Mouse (Mus musculus) NIH3T3 (cell line): Measurements from ENCODE around the gene Dctn3.
"Not testable (repeated sequence)": the region's sequence is repeated elsewhere in the genome, so short reads cannot be mapped to it uniquely, and the experiment has no call there.

Experiments
- DNase-seq: peaks from one replicate; pipeline ENCODE4 v3.0.0-alpha.2; 2012; ENCODE audit warnings: low read depth

Gene Dctn3

GRCm38 (mm10) chr4:41722918-41723351 lies at the start of gene Dctn3:
Dctn3 (minus strand) TSS chr4:41723170.
- peak; percentile 94 for DNase-seq

GRCm38 (mm10) chr4:41767301-41767700 lies 44.3 kb upstream of the Dctn3 start:
- DNase-seq = not testable (repeated sequence)

GRCm38 (mm10) chr4:41763176-41763575 lies 40.2 kb upstream of the Dctn3 start:
- DNase-seq = not testable (repeated sequence)

- DNase-seq = peak; percentile 97
These were observed 39.7 kb upstream of the Dctn3 start for GRCm38 (mm10) chr4:41762688-41763114.

GRCm38 (mm10) chr4:41762099-41762687 lies 39.2 kb upstream of the Dctn3 start:
- DNase-seq = peak; percentile 67

GRCm38 (mm10) chr4:41761680-41762079 lies 38.7 kb upstream of the Dctn3 start:
- peak; percentile 53 for DNase-seq

- DNase-seq = no peak
These were observed 37.9 kb upstream of the Dctn3 start for GRCm38 (mm10) chr4:41760911-41761310.

- DNase-seq = peak; percentile 93
These were observed 37.3 kb upstream of the Dctn3 start for GRCm38 (mm10) chr4:41760288-41760721.

GRCm38 (mm10) chr4:41759656-41760287 lies 36.8 kb upstream of the Dctn3 start:
- no peak for DNase-seq

- no peak for DNase-seq
These were observed 36.2 kb upstream of the Dctn3 start for GRCm38 (mm10) chr4:41759206-41759605.

GRCm38 (mm10) chr4:41758701-41759100 lies 35.7 kb upstream of the Dctn3 start:
- DNase-seq = no peak

GRCm38 (mm10) chr4:41758021-41758420 lies 35.1 kb upstream of the Dctn3 start:
- DNase-seq = no peak

- no peak for DNase-seq
These were observed 34.4 kb upstream of the Dctn3 start for GRCm38 (mm10) chr4:41757321-41757720.

GRCm38 (mm10) chr4:41756440-41756839 lies 33.5 kb upstream of the Dctn3 start:
- DNase-seq = no peak

- DNase-seq = peak; percentile 91
These were observed 32.7 kb upstream of the Dctn3 start, which contains the start of gene Sigmar1 for GRCm38 (mm10) chr4:41755338-41756305. Sigmar1 (minus strand) TSS chr4:41756157.

- DNase-seq = peak; percentile 63
These were observed 31.9 kb upstream of the Dctn3 start, which contains the start of gene Galt for GRCm38 (mm10) chr4:41754797-41755337. Galt (plus strand) TSS chr4:41755228.

GRCm38 (mm10) chr4:41745021-41745420 lies 22.1 kb upstream of the Dctn3 start:
- no peak for DNase-seq

- no peak for DNase-seq
These were observed 21.2 kb upstream of the Dctn3 start for GRCm38 (mm10) chr4:41744131-41744530.

GRCm38 (mm10) chr4:41741158-41741560 lies 18.2 kb upstream of the Dctn3 start:
- DNase-seq = peak; percentile 92

GRCm38 (mm10) chr4:41740380-41741157 lies 17.6 kb upstream of the Dctn3 start:
- DNase-seq = peak; percentile 70

GRCm38 (mm10) chr4:41739260-41739659 lies 16.3 kb upstream of the Dctn3 start:
- DNase-seq = no peak
